Mouse (Mus musculus) midbrain, embryonic 15.5 days (tissue): ENCODE data around the gene Rag1. TPM values are rescaled to one million over a fixed set of nuclear protein-coding genes. Genes with fewer than 3 reads are reported as not detected.

Source experiments
- ATAC-seq: fragments of 200-750 bp; cut with Nextera tagmentation; replicated peaks from 2 replicates; pipeline ENCODE4 v1.8.0; 2017; ENCODE audit warnings: moderate TSS enrichment
- H3K27ac ChIP-seq: fragments of 300-500 bp; sonication (generic); 2 replicates; pipeline ENCODE4 v1.5.1; 2015; ENCODE audit warnings: mild to moderate bottlenecking, inconsistent platforms
- H3K27me3 ChIP-seq: fragments of 300-500 bp; sonication (generic); replicated peaks from 2 replicates; pipeline ENCODE4 v1.6.1; 2015; ENCODE audit warnings: inconsistent platforms
- H3K36me3 ChIP-seq: fragments of 300-500 bp; sonication (generic); replicated peaks from 2 replicates; pipeline ENCODE4 v1.6.1; 2015; ENCODE audit warnings: inconsistent platforms
- H3K4me1 ChIP-seq: fragments of 300-500 bp; sonication (generic); 2 replicates; pipeline ENCODE4 v1.6.1; 2015; ENCODE audit warnings: inconsistent platforms
- H3K4me2 ChIP-seq: fragments of 300-500 bp; sonication (generic); 2 replicates; pipeline ENCODE4 v1.6.1; 2015; ENCODE audit warnings: inconsistent platforms, mild to moderate bottlenecking, moderate library complexity
- H3K4me3 ChIP-seq: fragments of 300-500 bp; sonication (generic); 2 replicates; pipeline ENCODE4 v1.5.1; 2015; ENCODE audit warnings: mild to moderate bottlenecking, inconsistent platforms
- H3K9ac ChIP-seq: fragments of 300-500 bp; sonication (generic); 2 replicates; pipeline ENCODE4 v1.6.1; 2015; ENCODE audit warnings: mild to moderate bottlenecking, inconsistent platforms
- H3K9me3 ChIP-seq: fragments of 300-500 bp; sonication (generic); 2 replicates; pipeline ENCODE4 v1.6.1; 2016; ENCODE audit warnings: inconsistent platforms
- WGBS: fragments of 180-500 bp; shearing (Covaris S2); methylation state at CpG from one replicate; pipeline ENCODE4 v1.1.7; 2015; ENCODE audit warnings: mixed read lengths; 5-methylcytosine and 5-hydroxymethylcytosine counted together
- polyA plus RNA-seq: library from polyadenylated mRNA; unstranded; fragments of >200 nt; fragmentation: Nextera tagmentation; extraction: Ambion mirVana; gene quantifications from 2 replicates; pipeline ENCODE4 v1.2.1, GENCODE M21; 2015

The Rag1 gene
- polyA plus RNA-seq, 1 experiment from 2014 or later = 0.15 TPM

GRCm38 (mm10) chr2:101665058-101665702, 15.9 kb upstream of the Rag1 start:
- Histone ChIP-seq H3K9me3 (no peaks in the 10 kb centered on the region), H3K27me3 (no peaks in the 10 kb centered on the region), H3K4me2 (no peak overlapping the region), H3K27ac (no peak overlapping the region), H3K4me3 (no peak overlapping the region), H3K9ac (no peak overlapping the region), H3K4me1 (0 out of 2 replicates have a peak, but pooled peaks cover 3% of the 10 kb centered on the region), H3K36me3 (no peaks in the 10 kb centered on the region)
- 19% methylated on average over 9 of the region's 9 CpGs for WGBS
- ATAC-seq = peak; percentile 80

- no peak for ATAC-seq
- Histone ChIP-seq H3K36me3 (no peaks in the 10 kb centered on the region), H3K4me1 (0 out of 2 replicates have a peak, but pooled peaks cover 3% of the 10 kb centered on the region), H3K27ac (no peak overlapping the region), H3K4me3 (no peak overlapping the region), H3K27me3 (no peaks in the 10 kb centered on the region), H3K9ac (no peak overlapping the region), H3K9me3 (no peaks in the 10 kb centered on the region), H3K4me2 (no peak overlapping the region)
- 70% methylated on average over 2 of the region's 2 CpGs for WGBS
Observed at GRCm38 (mm10) chr2:101660536-101660935, 11.2 kb upstream of the Rag1 start.

- no peaks in the 10 kb centered on the region for H3K27me3 ChIP-seq
- no peak overlapping the region for H3K27ac ChIP-seq
- H3K9me3 ChIP-seq = no peaks in the 10 kb centered on the region
- H3K36me3 ChIP-seq = no peaks in the 10 kb centered on the region
- peak; percentile 87 for ATAC-seq
- WGBS = 16% methylated on average over 14 of the region's 14 CpGs
- H3K9ac ChIP-seq = peak overlapping the region; percentile 40
- H3K4me2 ChIP-seq = peak overlapping the region; percentile 69
- peak overlapping the region; percentile 38 for H3K4me3 ChIP-seq
- peaks cover 7% of the 10 kb centered on the region; the same call in 1 of the 2 replicates for H3K4me1 ChIP-seq
Observed at GRCm38 (mm10) chr2:101652921-101653597, 3.8 kb upstream of the Rag1 start.

GRCm38 (mm10) chr2:101652204-101652920, 3.1 kb upstream of the Rag1 start:
- Histone ChIP-seq H3K4me1 (peaks cover 7% of the 10 kb centered on the region; the same call in 1 of the 2 replicates), H3K4me2 (peak overlapping the region; percentile 69), H3K36me3 (no peaks in the 10 kb centered on the region), H3K27me3 (no peaks in the 10 kb centered on the region), H3K9ac (peak overlapping the region; percentile 40), H3K27ac (peak overlapping the region; percentile 45; the same call in 1 of the 2 replicates), H3K9me3 (no peaks in the 10 kb centered on the region), H3K4me3 (peak overlapping the region; percentile 38)
- WGBS = 30% methylated on average over 14 of the region's 14 CpGs
- ATAC-seq = peak; percentile 64

- H3K4me1 ChIP-seq = peaks cover 7% of the 10 kb centered on the region; the same call in 1 of the 2 replicates
- H3K4me2 ChIP-seq = no peak overlapping the region
- 46% methylated on average over 1 of the region's 1 CpGs for WGBS
- H3K36me3 ChIP-seq = no peaks in the 10 kb centered on the region
- no peaks in the 10 kb centered on the region for H3K27me3 ChIP-seq
- no peak for ATAC-seq
- H3K9ac ChIP-seq = no peak overlapping the region
- no peak overlapping the region for H3K4me3 ChIP-seq
- H3K9me3 ChIP-seq = no peaks in the 10 kb centered on the region
- no peak overlapping the region for H3K27ac ChIP-seq
Observed at GRCm38 (mm10) chr2:101650446-101650845, 1.1 kb upstream of the Rag1 start.

- H3K9me3 ChIP-seq = no peaks in the 10 kb centered on the region
- H3K4me2 ChIP-seq = no peak overlapping the region
- H3K36me3 ChIP-seq = no peaks in the 10 kb centered on the region
- H3K4me1 ChIP-seq = peaks cover 7% of the 10 kb centered on the region; the same call in 1 of the 2 replicates
- ATAC-seq = no peak
- no peak overlapping the region for H3K9ac ChIP-seq
- no peak overlapping the region for H3K4me3 ChIP-seq
- no peaks in the 10 kb centered on the region for H3K27me3 ChIP-seq
- WGBS = 39% methylated on average over 2 of the region's 2 CpGs
- H3K27ac ChIP-seq = no peak overlapping the region
Observed at GRCm38 (mm10) chr2:101648361-101648760, 940 bp downstream of the Rag1 start.

- no peak overlapping the region for H3K4me2 ChIP-seq
- no peaks in the 10 kb centered on the region for H3K9me3 ChIP-seq
- no peaks in the 10 kb centered on the region for H3K36me3 ChIP-seq
- no peaks in the 10 kb centered on the region for H3K27me3 ChIP-seq
- 90% methylated on average over 1 of the region's 1 CpGs for WGBS
- H3K4me1 ChIP-seq = no peaks in the 10 kb centered on the region
- H3K9ac ChIP-seq = no peak overlapping the region
- ATAC-seq = no peak
- no peak overlapping the region for H3K27ac ChIP-seq
- H3K4me3 ChIP-seq = no peak overlapping the region
Observed at GRCm38 (mm10) chr2:101645841-101646240, 3.5 kb downstream of the Rag1 start.

GRCm38 (mm10) chr2:101639840-101640350, 9.4 kb downstream of the Rag1 start:
- no peak for ATAC-seq
- Histone ChIP-seq H3K4me3 (no peak overlapping the region), H3K27ac (no peak overlapping the region), H3K36me3 (no peaks in the 10 kb centered on the region), H3K4me2 (no peak overlapping the region), H3K9me3 (no peaks in the 10 kb centered on the region), H3K27me3 (no peaks in the 10 kb centered on the region), H3K4me1 (no peaks in the 10 kb centered on the region), H3K9ac (no peak overlapping the region)
- 63% methylated on average over 3 of the region's 3 CpGs for WGBS

GRCm38 (mm10) chr2:101638979-101639839, 10.1 kb downstream of the Rag1 start:
- H3K36me3 ChIP-seq = no peaks in the 10 kb centered on the region
- no peaks in the 10 kb centered on the region for H3K27me3 ChIP-seq
- ATAC-seq = no peak
- H3K27ac ChIP-seq = no peak overlapping the region
- H3K4me3 ChIP-seq = no peak overlapping the region
- no peaks in the 10 kb centered on the region for H3K4me1 ChIP-seq
- no peak overlapping the region for H3K4me2 ChIP-seq
- WGBS = 62% methylated on average over 7 of the region's 7 CpGs
- no peaks in the 10 kb centered on the region for H3K9me3 ChIP-seq
- no peak overlapping the region for H3K9ac ChIP-seq

- peaks cover 12% of the 10 kb centered on the region for H3K4me1 ChIP-seq
- peak overlapping the region; percentile 71 for H3K4me2 ChIP-seq
- H3K9ac ChIP-seq = peak overlapping the region; percentile 66
- no peaks in the 10 kb centered on the region for H3K9me3 ChIP-seq
- ATAC-seq = peak; percentile 99
- no peaks in the 10 kb centered on the region for H3K36me3 ChIP-seq
- H3K27me3 ChIP-seq = no peaks in the 10 kb centered on the region
- peak overlapping the region; percentile 75 for H3K4me3 ChIP-seq
- under 1% methylated on average over 31 of the region's 31 CpGs for WGBS
- H3K27ac ChIP-seq = peak overlapping the region; percentile 96
Observed at GRCm38 (mm10) chr2:101628297-101629236, 20.7 kb downstream of the Rag1 start.

GRCm38 (mm10) chr2:101627227-101627626, 22.1 kb downstream of the Rag1 start:
- no peak overlapping the region for H3K4me3 ChIP-seq
- H3K9ac ChIP-seq = no peak overlapping the region
- H3K27ac ChIP-seq = no peak overlapping the region
- no peak overlapping the region for H3K4me2 ChIP-seq
- H3K27me3 ChIP-seq = no peaks in the 10 kb centered on the region
- no peaks in the 10 kb centered on the region for H3K9me3 ChIP-seq
- peaks cover 12% of the 10 kb centered on the region for H3K4me1 ChIP-seq
- no peak for ATAC-seq
- no peaks in the 10 kb centered on the region for H3K36me3 ChIP-seq
